ENCODE assay signal across 16 mouse cellular contexts in the genomic region with DNA sequence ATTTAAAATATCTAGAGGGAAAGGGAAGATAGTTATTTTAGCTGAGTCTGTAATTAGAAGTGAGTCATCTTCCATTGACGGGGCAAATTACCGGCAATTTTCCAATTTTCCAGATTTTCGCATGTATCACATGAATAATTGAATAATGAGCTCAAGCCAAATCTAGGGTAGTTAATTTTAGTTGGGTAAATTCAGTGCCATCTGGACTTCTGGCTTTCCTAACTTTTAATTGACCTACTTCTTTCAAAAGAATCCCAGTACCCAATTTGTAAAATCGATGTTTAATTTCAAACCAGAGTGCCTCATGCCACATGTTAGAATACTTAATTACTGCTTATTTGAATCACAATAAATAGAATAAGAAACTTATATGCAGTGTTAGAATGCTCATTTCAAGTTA.
DNase-seq lines count a peak whose midpoint lies in the region; ATAC-seq lines count a peak whose summit lies in the region.
"Had no signal": no experiment of that assay in that cellular context is flagged by ENCODE, and none has a peak within 500 bp of the region (broad histone marks: within the 10 kb centered on the region; RNA-seq: fewer than 3 reads in every experiment).

No protein-coding gene starts in this region.

- no peaks in the 10 kb centered on the region for H3K36me3 ChIP-seq in hindbrain, embryonic 14.5 days (replicated peaks; ENCODE audit: control insufficient read depth, insufficient read depth)
- H3K36me3 ChIP-seq in hindbrain, embryonic 13.5 days: no peaks in the 10 kb centered on the region
- H3K36me3 ChIP-seq in embryonic facial prominence, embryonic 14.5 days (ENCODE audit: control insufficient read depth, insufficient read depth, low read length): no peaks in the 10 kb centered on the region
- H3K36me3 ChIP-seq: heart, embryonic 15.5 days; hindbrain, embryonic 15.5 days had no signal

- no peak overlapping the region for H3K27ac ChIP-seq in hindbrain, embryonic 14.5 days
- no peak overlapping the region for H3K27ac ChIP-seq in hindbrain, embryonic 13.5 days
- no peak overlapping the region for H3K27ac ChIP-seq in embryonic facial prominence, embryonic 14.5 days (replicated peaks; ENCODE audit: low read depth, low read length)
- H3K27ac ChIP-seq: heart, embryonic 15.5 days; hindbrain, embryonic 15.5 days had no signal

- 57% methylated on average over 4 of the region's 4 CpGs for WGBS in hindbrain, embryonic 14.5 days
- 71% methylated on average over 4 of the region's 4 CpGs for WGBS in hindbrain, embryonic 13.5 days
- 55% methylated on average over 4 of the region's 4 CpGs for WGBS in embryonic facial prominence, embryonic 14.5 days

- H3K4me2 ChIP-seq in hindbrain, embryonic 14.5 days (replicated peaks): no peak overlapping the region
- H3K4me2 ChIP-seq in hindbrain, embryonic 13.5 days: no peak overlapping the region
- no peak overlapping the region for H3K4me2 ChIP-seq in embryonic facial prominence, embryonic 14.5 days (ENCODE audit: low read depth, low read length)
- H3K4me2 ChIP-seq: heart, embryonic 15.5 days; hindbrain, embryonic 15.5 days; lung, embryonic 14.5 days had no signal

- DNase-seq in hindbrain, embryonic 14.5 days (ENCODE audit: low spot score): peak; percentile 34
- peak; percentile 20 for DNase-seq in brain, embryonic 18.5 days (ENCODE audit: low read depth, low spot score)
- DNase-seq in embryonic facial prominence, embryonic 14.5 days (ENCODE audit: low spot score): peak; percentile 0
- peak; percentile 8 to 35 for DNase-seq in layer of hippocampus, postnatal 10 days (ENCODE audit: low spot score in 2 of 2)
- DNase-seq in adipocyte (ENCODE audit: low spot score): no peak
- no peak for DNase-seq in ovary, postnatal 36 days (ENCODE audit: low spot score)
- DNase-seq in spleen, postnatal 4 days (ENCODE audit: low spot score in 2 of 2): no peak
- DNase-seq: adrenal gland, postnatal 36 days; kidney, adult 18-20 months; liver; lung, embryonic 14.5 days; right cerebral cortex, postnatal 14 days; thymus, adult 18-20 months had no signal

- no peaks in the 10 kb centered on the region for H3K4me1 ChIP-seq in hindbrain, embryonic 14.5 days (replicated peaks; ENCODE audit: control insufficient read depth, insufficient read depth, low read length)
- H3K4me1 ChIP-seq in hindbrain, embryonic 13.5 days (replicated peaks): no peaks in the 10 kb centered on the region
- no peaks in the 10 kb centered on the region for H3K4me1 ChIP-seq in embryonic facial prominence, embryonic 14.5 days (ENCODE audit: control insufficient read depth, insufficient read depth, low read length)
- H3K4me1 ChIP-seq: heart, embryonic 15.5 days; hindbrain, embryonic 15.5 days had no signal

- ATAC-seq in hindbrain, embryonic 14.5 days (ENCODE audit: low FRiP score): no peak
- no peak for ATAC-seq in hindbrain, embryonic 13.5 days (ENCODE audit: low FRiP score)
- ATAC-seq in embryonic facial prominence, embryonic 14.5 days (ENCODE audit: low read depth): no peak

- H3K4me3 ChIP-seq in hindbrain, embryonic 14.5 days (replicated peaks; ENCODE audit: low read length): no peak overlapping the region
- no peak overlapping the region for H3K4me3 ChIP-seq in hindbrain, embryonic 13.5 days
- no peak overlapping the region for H3K4me3 ChIP-seq in embryonic facial prominence, embryonic 14.5 days (ENCODE audit: low read depth, low read length)
- H3K4me3 ChIP-seq: heart, embryonic 15.5 days; hindbrain, embryonic 15.5 days had no signal

- no peaks in the 10 kb centered on the region for H3K9me3 ChIP-seq in hindbrain, embryonic 14.5 days (ENCODE audit: control insufficient read depth, low read length)
- H3K9me3 ChIP-seq in hindbrain, embryonic 13.5 days: no peaks in the 10 kb centered on the region
- H3K9me3 ChIP-seq in embryonic facial prominence, embryonic 14.5 days (ENCODE audit: control insufficient read depth, low read length): no peaks in the 10 kb centered on the region
- H3K9me3 ChIP-seq: heart, embryonic 15.5 days; hindbrain, embryonic 15.5 days had no signal

- H3K27me3 ChIP-seq in hindbrain, embryonic 14.5 days (ENCODE audit: control insufficient read depth, insufficient read depth, low read length): no peaks in the 10 kb centered on the region
- no peaks in the 10 kb centered on the region for H3K27me3 ChIP-seq in hindbrain, embryonic 13.5 days
- no peaks in the 10 kb centered on the region for H3K27me3 ChIP-seq in embryonic facial prominence, embryonic 14.5 days (replicated peaks; ENCODE audit: control insufficient read depth, insufficient read depth, low read length)
- H3K27me3 ChIP-seq: heart, embryonic 15.5 days; hindbrain, embryonic 15.5 days had no signal

- H3K9ac ChIP-seq in hindbrain, embryonic 14.5 days: no peak overlapping the region
- no peak overlapping the region for H3K9ac ChIP-seq in hindbrain, embryonic 13.5 days
- H3K9ac ChIP-seq in embryonic facial prominence, embryonic 14.5 days (ENCODE audit: low read depth, low read length): no peak overlapping the region
- H3K9ac ChIP-seq: heart, embryonic 15.5 days; hindbrain, embryonic 15.5 days; lung, embryonic 14.5 days had no signal

Comparison
In these comparisons a context has a peak if more than half of its experiments do, and no peak if none do; other contexts are left out.
1. DNase-seq: peak in hindbrain, embryonic 14.5 days (single experiment), brain, embryonic 18.5 days (single experiment), embryonic facial prominence, embryonic 14.5 days (single experiment) and layer of hippocampus, postnatal 10 days (2 of 2); none in adipocyte (single experiment), ovary, postnatal 36 days (single experiment) and spleen, postnatal 4 days (0 of 2).